Mouse (Mus musculus) frontal cortex, adult (tissue): ENCODE measurements around the gene Vcpkmt.

Experiments
- ATAC-seq: cut with Nextera tagmentation; 2 replicates; pipeline ENCODE4 v1.9.2; 2017; ENCODE audit warnings: mild to moderate bottlenecking, moderate library complexity, mixed read lengths; ENCODE audit not compliant: low TSS enrichment

The Vcpkmt gene

GRCm38 (mm10) chr12:69538362-69538950 is 44.4 kb downstream of the Vcpkmt start:
- ATAC-seq: no peak; the same call in 1 of the 2 replicates

DNA sequence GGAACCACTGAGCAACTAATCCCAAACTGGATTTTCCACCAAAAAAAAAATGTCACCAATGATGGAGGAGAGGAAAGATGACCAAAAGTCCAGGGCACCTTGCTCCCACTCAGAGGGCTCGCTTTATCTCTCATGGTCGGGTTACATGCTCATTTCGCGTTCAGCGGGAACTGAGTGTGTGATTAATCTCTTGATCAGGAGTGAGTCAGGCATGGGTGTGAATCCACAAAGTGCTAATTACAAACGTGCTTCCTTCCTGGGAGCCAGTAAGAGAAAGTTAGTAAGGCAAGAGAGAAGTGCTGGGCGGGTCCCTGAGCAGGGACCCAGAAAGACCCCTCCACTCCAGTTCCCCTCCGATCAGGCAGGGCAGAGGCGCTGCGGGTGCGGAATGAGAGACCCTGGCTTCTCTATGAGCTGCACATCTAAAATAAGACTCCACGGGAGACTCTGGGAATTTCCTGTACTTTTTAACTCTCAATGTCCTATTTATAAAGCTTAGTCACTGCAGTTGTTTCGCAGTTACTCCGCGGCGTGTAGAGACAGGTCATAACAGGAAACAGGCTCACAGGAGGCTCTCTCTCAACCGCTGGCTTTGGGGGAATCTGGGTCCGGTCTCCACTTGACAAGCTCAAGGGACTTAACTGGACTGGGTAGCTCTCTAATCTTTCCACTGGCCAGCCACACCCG is 45.0 kb downstream of the Vcpkmt start:
- ATAC-seq: peak; percentile 74

DNA sequence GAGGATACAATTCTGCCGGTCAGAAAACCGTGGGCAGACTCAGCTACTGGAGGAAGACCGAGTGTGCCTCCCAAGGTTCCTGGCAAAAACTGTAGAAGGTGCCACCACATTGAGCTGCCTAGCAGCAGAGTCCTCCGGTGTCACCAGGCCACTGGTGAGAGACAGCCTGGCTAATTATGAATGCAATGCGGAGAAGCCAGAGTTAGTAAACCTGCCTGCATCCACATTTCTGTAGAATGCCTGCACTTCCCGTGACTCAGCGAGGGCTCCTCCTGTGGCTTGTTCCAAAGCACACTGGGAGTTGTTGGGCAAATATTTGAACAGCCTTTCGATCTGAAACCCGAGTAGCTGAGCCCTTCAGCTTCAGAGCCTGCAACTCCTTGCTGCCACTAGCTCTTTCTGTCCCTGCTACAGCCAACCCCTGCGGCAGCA is 45.6 kb downstream of the Vcpkmt start:
- peak; percentile 56 for ATAC-seq

DNA sequence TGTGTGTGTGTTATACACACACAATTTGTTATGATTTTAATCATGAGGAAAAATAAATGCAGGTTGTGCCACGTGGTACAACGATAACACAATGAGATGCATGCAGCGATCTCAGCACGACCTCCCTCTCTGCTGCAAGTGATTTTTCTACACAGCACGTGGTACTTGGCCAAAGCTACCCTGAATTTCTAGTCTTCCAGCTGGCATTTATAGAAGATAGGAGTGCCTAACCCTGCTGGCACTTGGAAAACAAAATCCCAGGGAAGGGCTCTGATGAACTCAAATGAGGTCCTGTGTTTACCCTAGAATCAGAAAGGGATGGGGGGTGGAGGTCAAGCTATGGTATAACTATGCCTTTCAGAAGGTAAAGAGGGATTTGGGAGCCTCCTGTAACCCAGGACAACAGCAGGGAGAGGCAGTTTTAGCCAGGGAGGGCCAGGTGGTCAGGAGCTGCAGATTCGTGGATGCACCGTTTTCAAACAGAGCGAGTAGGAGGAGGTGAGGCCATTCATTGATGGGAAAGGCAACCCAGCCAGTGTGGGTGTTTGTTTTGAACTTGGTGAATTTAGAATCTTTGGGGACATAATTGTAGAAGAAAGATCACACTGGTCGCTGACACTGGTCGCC is 46.1 kb downstream of the Vcpkmt start:
- ATAC-seq: no peak

DNA sequence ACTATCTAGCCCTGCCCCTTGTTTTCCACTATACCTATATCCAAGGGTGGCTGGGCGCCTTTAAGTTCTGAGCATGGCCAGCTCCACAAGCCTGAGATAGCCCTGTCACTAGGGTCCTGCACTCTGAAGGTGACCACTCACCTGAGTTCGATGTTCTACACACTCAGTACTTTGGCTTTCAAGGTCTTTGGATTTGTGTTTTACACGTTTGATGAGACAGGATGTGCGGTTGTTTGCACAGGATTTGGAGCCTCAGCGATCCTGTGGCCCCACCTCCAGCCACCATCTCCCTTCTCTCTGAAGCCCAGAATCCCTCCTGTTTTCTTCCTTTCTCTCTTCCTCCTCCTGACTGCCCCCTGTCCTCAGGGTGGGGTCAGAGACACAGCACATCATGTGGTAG is 49.6 kb downstream of the Vcpkmt start:
- no peak for ATAC-seq

- no peak for ATAC-seq
Measured at GRCm38 (mm10) chr12:69532530-69532929, 50.3 kb downstream of the Vcpkmt start.

GRCm38 (mm10) chr12:69532091-69532490 is 50.7 kb downstream of the Vcpkmt start:
- no peak for ATAC-seq

DNA sequence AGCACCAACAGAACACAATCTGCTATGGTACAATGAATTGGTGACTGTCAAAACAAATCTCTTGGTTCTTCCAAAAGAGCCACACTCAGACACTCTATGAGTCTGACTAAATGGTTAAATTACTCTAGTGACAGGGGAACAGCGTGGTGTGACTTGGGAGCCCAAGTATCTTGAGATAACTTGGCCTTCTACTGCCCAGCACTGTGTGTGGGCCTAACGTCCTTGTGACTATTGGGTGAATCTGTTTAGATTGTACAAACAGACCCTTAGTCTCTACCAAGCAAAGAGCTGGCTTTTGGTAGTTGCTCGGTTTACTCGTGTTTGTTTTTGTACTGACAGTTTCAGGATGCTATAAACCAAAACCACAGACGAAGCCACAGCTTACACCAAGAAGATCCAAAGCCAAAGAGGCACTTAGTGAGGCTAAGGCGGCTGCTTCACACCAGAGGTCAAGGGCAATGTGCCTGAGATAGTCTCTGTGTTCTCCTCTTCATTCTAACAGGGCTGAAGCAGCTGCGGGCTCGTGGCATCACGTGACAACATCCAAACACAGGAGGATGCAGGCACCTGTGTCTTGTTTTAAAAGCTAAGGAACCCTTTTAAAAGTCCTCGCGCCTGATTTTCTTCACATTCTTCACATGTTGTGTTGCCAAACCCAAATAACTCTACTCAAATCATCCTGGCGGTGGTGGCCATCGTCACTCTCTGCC is 53.0 kb downstream of the Vcpkmt start:
- no peak for ATAC-seq

GRCm38 (mm10) chr12:69528275-69529032 is 54.4 kb downstream of the Vcpkmt start:
- no peak for ATAC-seq
